Comparison of ENCODE assay signal across 9 mouse cellular contexts in the genomic region with DNA sequence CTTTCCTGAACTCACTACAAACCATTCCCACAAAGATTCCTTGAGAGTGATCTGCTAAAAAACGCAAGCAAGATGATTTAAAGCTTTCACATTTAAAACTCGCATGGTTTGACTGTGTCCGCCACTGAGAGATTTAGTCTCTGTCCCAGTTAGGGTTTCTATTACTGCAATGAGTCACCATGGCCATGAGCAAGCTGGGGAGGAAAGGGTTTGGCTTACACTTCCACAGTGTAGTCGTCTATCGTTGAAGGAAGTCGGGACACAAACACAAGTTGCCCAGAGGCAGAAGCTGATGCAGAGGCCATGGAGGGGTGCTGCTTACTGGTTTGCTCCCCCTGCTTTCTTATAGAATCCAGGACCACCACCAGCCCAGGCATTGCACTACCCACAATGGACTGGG. TPM values are rescaled to one million over a fixed set of nuclear protein-coding genes. Genes with fewer than 3 reads are reported as not detected.
DNase-seq lines count a peak whose midpoint lies in the region; ATAC-seq and TF ChIP-seq lines count a peak whose summit lies in the region.
"Had no signal": no experiment of that assay in that cellular context is flagged by ENCODE, and none has a peak within 500 bp of the region (broad histone marks: within the 10 kb centered on the region; RNA-seq: fewer than 3 reads in every experiment).

No protein-coding gene starts in this region.

- no peaks in the 10 kb centered on the region for H3K27me3 ChIP-seq in intestine, embryonic 15.5 days (replicated peaks)
- H3K27me3 ChIP-seq in intestine, postnatal 0 days (replicated peaks; ENCODE audit: control insufficient read depth, insufficient read depth, low read length): no peaks in the 10 kb centered on the region
- 0 out of 2 replicates have a peak, but pooled peaks cover 2% of the 10 kb centered on the region for H3K27me3 ChIP-seq in hindbrain, embryonic 13.5 days
- no peaks in the 10 kb centered on the region for H3K27me3 ChIP-seq in midbrain, embryonic 14.5 days (ENCODE audit: control insufficient read depth, insufficient read depth, low read length)

- H3K4me2 ChIP-seq in intestine, embryonic 15.5 days (replicated peaks): peak overlapping the region; percentile 86
- no peak overlapping the region for H3K4me2 ChIP-seq in intestine, postnatal 0 days (replicated peaks; ENCODE audit: low read depth)
- H3K4me2 ChIP-seq in hindbrain, embryonic 13.5 days: peak overlapping the region; percentile 98
- H3K4me2 ChIP-seq in midbrain, embryonic 14.5 days (ENCODE audit: low read length): peak overlapping the region; percentile 93; the same call in 1 of the 2 replicates

- no peak overlapping the region for H3K27ac ChIP-seq in intestine, embryonic 15.5 days
- H3K27ac ChIP-seq in intestine, postnatal 0 days (ENCODE audit: low read depth, low read length): no peak overlapping the region
- H3K27ac ChIP-seq in hindbrain, embryonic 13.5 days: no peak overlapping the region
- no peak overlapping the region for H3K27ac ChIP-seq in midbrain, embryonic 14.5 days (replicated peaks; ENCODE audit: low read depth, low read length)

- H3K4me3 ChIP-seq in intestine, embryonic 15.5 days (replicated peaks): no peak overlapping the region
- H3K4me3 ChIP-seq in intestine, postnatal 0 days (ENCODE audit: low read depth, low read length): no peak overlapping the region
- H3K4me3 ChIP-seq in hindbrain, embryonic 13.5 days: peak overlapping the region; percentile 73; the same call in 1 of the 2 replicates
- 0 out of 2 replicates have a peak overlapping the region, but pooled peaks have one; percentile 83 for H3K4me3 ChIP-seq in midbrain, embryonic 14.5 days (replicated peaks; ENCODE audit: low read depth, low read length)

- H3K9me3 ChIP-seq in intestine, embryonic 15.5 days: no peaks in the 10 kb centered on the region
- 0 out of 2 replicates have a peak, but pooled peaks cover 5% of the 10 kb centered on the region for H3K9me3 ChIP-seq in intestine, postnatal 0 days (ENCODE audit: control insufficient read depth)
- H3K9me3 ChIP-seq in hindbrain, embryonic 13.5 days: no peaks in the 10 kb centered on the region; the same call in 1 of the 2 replicates
- no peaks in the 10 kb centered on the region for H3K9me3 ChIP-seq in midbrain, embryonic 14.5 days (ENCODE audit: control insufficient read depth, low read length)

- 0 out of 2 replicates have a peak, but pooled peaks cover 6% of the 10 kb centered on the region for H3K36me3 ChIP-seq in intestine, embryonic 15.5 days
- H3K36me3 ChIP-seq in intestine, postnatal 0 days (ENCODE audit: control insufficient read depth, insufficient read depth): peaks cover 11% of the 10 kb centered on the region
- H3K36me3 ChIP-seq in hindbrain, embryonic 13.5 days: peaks cover 33% of the 10 kb centered on the region
- peaks cover 31% of the 10 kb centered on the region for H3K36me3 ChIP-seq in midbrain, embryonic 14.5 days (ENCODE audit: control insufficient read depth, insufficient read depth, low read length)

- intact Hi-C loops in left cerebral cortex, postnatal 14 days (cut with DNase I): no loop called here

- 79% methylated on average over 6 of the region's 6 CpGs for WGBS in intestine, embryonic 15.5 days
- WGBS in intestine, postnatal 0 days: 67% methylated on average over 6 of the region's 6 CpGs
- 93% methylated on average over 6 of the region's 6 CpGs for WGBS in hindbrain, embryonic 13.5 days
- 95% methylated on average over 6 of the region's 6 CpGs for WGBS in midbrain, embryonic 14.5 days

- TF ChIP-seq CTCF in intestine, postnatal 0 days (IDR thresholded peaks at IDR 0.05; ENCODE audit: low read depth): no peak

- DNase-seq in adrenal gland, postnatal 10 days: peak; percentile 18
- DNase-seq in midbrain, embryonic 14.5 days: no peak
- DNase-seq in left cerebral cortex, postnatal 14 days (ENCODE audit: low spot score in 2 of 2): no peak
- no peak for DNase-seq in left cerebral cortex, adult 18-20 months (ENCODE audit: low spot score in 2 of 2)
- DNase-seq: cerebellum, adult 9-11 months had no signal

- H3K4me1 ChIP-seq in intestine, embryonic 15.5 days (replicated peaks): peaks cover 10% of the 10 kb centered on the region
- peaks cover 5% of the 10 kb centered on the region; the same call in 1 of the 2 replicates for H3K4me1 ChIP-seq in intestine, postnatal 0 days (replicated peaks; ENCODE audit: control insufficient read depth, insufficient read depth, low read length)
- peaks cover 17% of the 10 kb centered on the region for H3K4me1 ChIP-seq in hindbrain, embryonic 13.5 days (replicated peaks)
- peaks cover 9% of the 10 kb centered on the region; the same call in 1 of the 2 replicates for H3K4me1 ChIP-seq in midbrain, embryonic 14.5 days (ENCODE audit: control insufficient read depth, insufficient read depth, low read length)

- no peak for ATAC-seq in intestine, embryonic 15.5 days
- ATAC-seq in intestine, postnatal 0 days: no peak
- ATAC-seq in hindbrain, embryonic 13.5 days (ENCODE audit: low FRiP score): no peak
- ATAC-seq in midbrain, embryonic 14.5 days (ENCODE audit: low FRiP score, low TSS enrichment): no peak
- ATAC-seq in frontal cortex, adult (ENCODE audit: low TSS enrichment): no peak

- no peak overlapping the region for H3K9ac ChIP-seq in intestine, embryonic 15.5 days
- H3K9ac ChIP-seq in intestine, postnatal 0 days (ENCODE audit: low read depth, low read length): no peak overlapping the region
- H3K9ac ChIP-seq in hindbrain, embryonic 13.5 days: no peak overlapping the region
- no peak overlapping the region for H3K9ac ChIP-seq in midbrain, embryonic 14.5 days (replicated peaks; ENCODE audit: low read length)

RNA-seq across cellular contexts. Expression of a gene that starts 1.4 kb away (rescaled TPM):
- polyA plus RNA-seq in intestine, embryonic 15.5 days (2015; fragmentation: Nextera tagmentation; extraction: Ambion mirVana): 67.2 and 71.2 TPM in 2 replicates
- 26.7 and 28.1 TPM in 2 replicates for polyA plus RNA-seq in intestine, postnatal 0 days (2015; fragmentation: Nextera tagmentation; extraction: Ambion mirVana)
- total RNA-seq in adrenal gland, postnatal 10 days (2021): 10 to 100 TPM; 55.1 to 59.4 TPM
- 54.5 and 57.7 TPM in 2 replicates for polyA plus RNA-seq in hindbrain, embryonic 13.5 days (2015; fragmentation: Nextera tagmentation; extraction: Ambion mirVana)
- 50.5 and 52.3 TPM in 2 replicates for polyA plus RNA-seq in midbrain, embryonic 14.5 days (2014; fragmentation: Nextera tagmentation; extraction: Ambion mirVana)
- 10 to 100 TPM; 26.7 to 27.6 TPM for total RNA-seq in left cerebral cortex, postnatal 14 days (2021)
- 10 to 100 TPM; 29.3 to 30.0 TPM for total RNA-seq in left cerebral cortex, adult 18-20 months (2021)

RNA-seq across cellular contexts. Expression of a gene that starts 36.6 kb away (rescaled TPM):
- polyA plus RNA-seq in intestine, embryonic 15.5 days (2015; fragmentation: Nextera tagmentation; extraction: Ambion mirVana): 149 and 156 TPM in 2 replicates
- 168 and 181 TPM in 2 replicates for polyA plus RNA-seq in intestine, postnatal 0 days (2015; fragmentation: Nextera tagmentation; extraction: Ambion mirVana)
- 100 to 1,000 TPM; 111 to 114 TPM for total RNA-seq in adrenal gland, postnatal 10 days (2021)
- 134 and 140 TPM in 2 replicates for polyA plus RNA-seq in hindbrain, embryonic 13.5 days (2015; fragmentation: Nextera tagmentation; extraction: Ambion mirVana)
- 84.0 and 146 TPM in 2 replicates for polyA plus RNA-seq in midbrain, embryonic 14.5 days (2014; fragmentation: Nextera tagmentation; extraction: Ambion mirVana)
- 10 to 100 TPM; 84.8 to 88.2 TPM for total RNA-seq in left cerebral cortex, postnatal 14 days (2021)
- 10 to 100 TPM; 89.2 to 92.7 TPM for total RNA-seq in left cerebral cortex, adult 18-20 months (2021)

Comparison
In these comparisons a context has a peak if more than half of its experiments do, and no peak if none do; other contexts are left out.
1. H3K4me3 ChIP-seq: peak in hindbrain, embryonic 13.5 days (single experiment) and midbrain, embryonic 14.5 days (single experiment); none in intestine, embryonic 15.5 days (single experiment) and intestine, postnatal 0 days (single experiment).